Mouse (Mus musculus): ENCODE results near the gene Fam49a.

Fam49a gene

DNA sequence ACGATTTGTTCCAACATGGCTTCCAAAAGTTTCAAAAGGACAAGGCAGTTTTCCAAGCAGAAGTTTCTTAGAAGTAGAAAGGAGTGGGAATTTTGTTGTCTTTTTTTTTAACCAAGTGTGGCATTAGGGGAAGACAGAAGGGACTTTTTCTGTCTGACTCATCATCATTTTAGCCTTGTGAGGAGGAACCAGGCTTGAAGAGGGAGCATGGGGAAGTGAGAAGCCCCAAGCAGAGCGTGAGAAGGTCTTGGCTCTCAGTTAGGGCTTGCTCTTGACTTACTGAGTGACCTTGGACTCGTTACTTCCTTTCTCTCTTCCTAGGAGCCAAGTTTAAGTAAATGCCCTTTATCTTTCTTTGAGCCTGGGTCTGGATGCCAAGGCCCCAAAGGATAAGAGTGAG is 8.6 kb downstream of the Fam49a start:
- no peak for DNase-seq (ENCODE audit: low read depth, low spot score)

GRCm38 (mm10) chr12:12274115-12274514 is 12.2 kb downstream of the Fam49a start:
- DNase-seq (ENCODE audit: low read depth, low spot score), result peak; percentile 46

GRCm38 (mm10) chr12:12275124-12275779 is 13.3 kb downstream of the Fam49a start:
- no peak for DNase-seq (ENCODE audit: low read depth, low spot score)

DNA sequence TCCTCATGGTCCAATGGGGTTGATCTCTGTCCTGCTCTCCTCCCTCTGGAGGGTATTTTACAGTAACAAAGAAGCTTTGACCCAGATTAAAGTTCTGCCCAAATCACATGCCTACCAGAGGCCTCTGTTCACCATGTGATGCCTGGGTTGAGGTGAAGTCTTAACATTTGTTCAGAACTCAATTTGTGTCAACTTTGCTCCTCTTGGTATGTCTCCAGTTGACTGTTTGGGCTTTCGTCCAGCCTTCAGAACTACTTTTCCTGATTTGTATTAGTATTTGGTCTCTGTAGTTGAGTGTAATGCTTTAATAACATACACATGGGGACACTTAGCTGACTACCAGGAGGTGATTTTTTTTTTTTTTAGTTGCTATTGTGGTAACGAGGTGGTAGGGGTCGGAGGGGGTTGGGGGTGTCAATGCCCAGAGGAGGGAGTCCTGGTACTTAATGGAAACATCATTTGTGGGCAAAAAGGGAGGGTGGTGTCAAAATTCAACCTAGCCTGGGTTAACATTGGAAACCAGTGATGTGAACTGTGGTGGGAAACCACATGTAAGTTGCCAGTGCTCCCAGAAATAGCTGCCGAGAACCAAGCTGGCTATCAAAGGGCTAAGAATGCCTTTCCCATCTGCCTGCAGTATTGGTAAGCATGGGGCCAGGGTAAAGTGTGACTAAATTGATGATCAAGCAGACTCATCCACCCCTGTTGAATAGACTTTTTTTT is 16.0 kb downstream of the Fam49a start:
- DNase-seq (ENCODE audit: low read depth, low spot score), result no peak

DNA sequence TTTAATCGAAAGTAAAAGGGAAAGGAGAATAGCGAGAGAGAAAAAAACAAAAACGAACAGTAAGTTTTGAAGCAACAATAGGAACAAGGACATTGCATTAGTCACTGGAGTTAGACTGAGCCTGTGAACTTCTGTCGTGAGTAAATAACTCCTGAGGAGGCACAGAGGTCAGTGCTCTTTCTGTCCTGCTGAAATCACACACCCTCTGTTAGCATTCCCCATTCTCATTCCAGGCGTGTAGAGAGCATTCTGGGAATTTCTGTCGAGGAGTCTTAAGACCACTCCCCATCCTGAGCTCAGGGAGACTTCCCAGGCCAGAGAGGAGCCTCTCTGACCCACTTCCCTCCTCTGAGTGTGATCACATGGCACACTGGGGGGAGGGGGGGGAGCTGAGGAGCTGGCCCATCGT is 16.5 kb downstream of the Fam49a start:
- DNase-seq (ENCODE audit: low read depth, low spot score), result peak; percentile 96

GRCm38 (mm10) chr12:12283702-12284288 is 21.9 kb downstream of the Fam49a start:
- no peak for DNase-seq (ENCODE audit: low read depth, low spot score)

DNA sequence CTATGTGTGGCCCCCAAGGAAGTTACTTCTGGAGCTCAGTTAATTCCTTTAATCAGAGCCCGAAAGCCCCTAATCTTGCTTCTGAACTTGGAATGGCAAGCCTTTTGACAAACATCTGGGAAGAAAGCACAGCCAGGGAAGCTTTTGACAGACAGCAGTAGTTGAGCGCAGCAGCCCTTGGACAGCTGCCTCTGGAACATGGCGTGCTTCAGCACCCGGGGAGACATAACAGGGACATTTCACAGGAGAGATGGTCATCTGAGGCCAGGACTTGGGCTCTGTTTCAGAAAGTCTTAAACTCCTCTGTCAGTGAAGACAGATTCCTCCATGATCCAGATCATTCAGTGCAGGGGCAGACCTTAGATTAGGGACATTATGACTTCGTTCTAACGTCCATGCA is 22.6 kb downstream of the Fam49a start:
- no peak for DNase-seq (ENCODE audit: low read depth, low spot score)

DNA sequence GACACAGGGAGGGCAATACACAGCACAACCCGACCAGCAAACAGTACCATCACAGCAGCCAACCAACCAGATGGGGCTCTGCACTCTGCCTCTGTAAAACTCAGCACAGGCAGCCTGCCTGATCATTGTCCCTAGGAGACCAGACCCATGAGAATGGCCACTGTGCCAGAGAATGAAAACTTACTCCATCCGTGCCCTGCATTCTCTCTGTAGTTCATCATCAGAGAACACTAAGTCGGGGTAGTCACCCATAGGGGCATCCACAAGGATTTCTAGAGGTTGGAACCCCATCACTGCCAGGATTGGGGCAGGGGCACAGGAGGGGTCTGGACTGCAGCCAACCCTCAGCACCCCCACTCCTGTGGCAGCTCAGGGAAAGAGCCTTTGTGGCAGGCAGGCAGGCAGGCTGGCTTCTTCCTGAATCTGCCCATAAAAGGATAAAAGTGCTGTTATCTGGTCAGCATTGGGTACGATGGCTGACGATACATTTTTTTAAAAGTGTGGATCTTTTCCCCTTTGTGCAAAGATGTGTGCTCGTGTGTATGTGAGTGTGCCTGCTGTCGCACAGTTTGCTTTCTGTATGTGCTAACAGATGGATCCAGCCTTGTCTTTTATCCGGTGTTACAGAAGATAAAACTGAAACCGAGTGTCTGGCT is 25.3 kb downstream of the Fam49a start:
- no peak for DNase-seq (ENCODE audit: low read depth, low spot score)

DNA sequence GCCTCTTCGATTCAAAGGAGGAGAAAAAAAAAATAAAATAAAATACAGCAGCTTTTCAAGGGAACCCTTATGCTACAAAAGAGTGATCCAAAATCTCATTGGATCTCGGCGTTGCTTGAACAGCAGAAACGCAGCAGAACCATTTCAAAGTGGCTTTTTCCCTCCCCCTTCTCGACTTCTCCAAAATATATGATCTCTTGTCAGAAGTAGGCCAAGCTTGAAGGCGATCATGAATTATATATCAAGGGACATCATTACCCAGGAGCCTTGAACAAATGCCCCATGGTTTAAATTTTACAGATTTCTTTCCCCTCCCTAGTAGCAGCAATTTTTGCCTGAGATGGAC is 25.8 kb downstream of the Fam49a start:
- no peak for DNase-seq (ENCODE audit: low read depth, low spot score)

- DNase-seq (ENCODE audit: low read depth, low spot score), result no peak
Measured at GRCm38 (mm10) chr12:12288586-12288985, 26.6 kb downstream of the Fam49a start.

DNA sequence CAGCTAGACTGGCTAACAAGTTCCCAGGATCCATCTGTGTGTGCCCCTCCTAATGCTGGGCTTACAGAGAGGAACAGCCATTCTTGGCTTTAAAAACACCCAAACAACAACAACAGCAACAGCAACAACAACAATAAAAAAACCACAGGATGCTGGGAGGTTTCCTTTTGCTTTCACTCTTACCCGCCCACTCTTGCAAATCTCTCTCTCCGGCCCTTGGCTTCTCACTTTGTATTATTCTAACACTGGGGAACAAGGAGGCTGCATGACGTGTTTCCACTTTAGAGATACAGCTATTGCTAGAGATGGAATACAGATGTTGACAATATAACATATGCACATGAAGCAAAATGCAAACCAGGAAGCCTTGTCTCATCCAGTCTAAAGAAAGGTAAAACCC is 27.7 kb downstream of the Fam49a start:
- no peak for DNase-seq (ENCODE audit: low read depth, low spot score)

- DNase-seq (ENCODE audit: low read depth, low spot score), result no peak
Measured at GRCm38 (mm10) chr12:12292043-12292618, 30.2 kb downstream of the Fam49a start.

DNA sequence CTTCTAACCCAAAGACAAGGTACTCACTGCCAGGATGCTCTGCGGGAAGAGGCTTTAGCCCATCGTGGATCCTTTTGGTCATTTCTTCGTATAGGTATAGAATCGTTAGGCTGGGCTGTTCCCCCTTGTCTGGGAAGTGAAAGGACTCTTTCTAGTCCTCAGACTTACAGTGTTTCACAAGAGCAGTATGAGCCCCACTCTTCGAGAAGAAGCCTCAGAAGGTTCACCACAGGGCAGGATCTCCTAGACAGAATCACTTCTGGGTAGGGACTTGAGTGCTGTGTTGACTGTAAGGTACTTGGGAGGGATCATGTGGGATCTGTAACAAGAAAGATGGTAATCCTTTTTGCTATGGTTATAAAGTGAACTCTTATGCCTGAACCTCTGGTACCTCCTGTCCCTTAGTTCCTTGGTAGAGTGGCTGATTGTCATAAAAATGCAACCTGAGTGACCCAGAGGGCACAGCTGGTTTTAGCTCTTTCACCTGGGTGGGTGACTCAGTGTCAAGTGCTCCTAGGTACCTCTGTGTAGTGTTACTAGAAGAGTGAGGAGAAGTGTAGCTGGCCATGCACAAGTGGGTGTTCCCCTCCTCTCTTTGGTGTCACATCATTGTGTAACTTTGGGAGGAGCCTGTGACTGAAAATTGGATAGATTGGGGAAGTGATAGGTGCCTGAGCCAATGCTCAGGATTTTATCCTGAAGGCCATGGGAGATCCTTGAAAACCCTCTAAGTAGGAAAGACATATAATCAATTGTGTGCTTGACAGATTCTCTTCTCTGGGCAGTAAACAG is 32.6 kb downstream of the Fam49a start:
- DNase-seq (ENCODE audit: low read depth, low spot score), result no peak

DNA sequence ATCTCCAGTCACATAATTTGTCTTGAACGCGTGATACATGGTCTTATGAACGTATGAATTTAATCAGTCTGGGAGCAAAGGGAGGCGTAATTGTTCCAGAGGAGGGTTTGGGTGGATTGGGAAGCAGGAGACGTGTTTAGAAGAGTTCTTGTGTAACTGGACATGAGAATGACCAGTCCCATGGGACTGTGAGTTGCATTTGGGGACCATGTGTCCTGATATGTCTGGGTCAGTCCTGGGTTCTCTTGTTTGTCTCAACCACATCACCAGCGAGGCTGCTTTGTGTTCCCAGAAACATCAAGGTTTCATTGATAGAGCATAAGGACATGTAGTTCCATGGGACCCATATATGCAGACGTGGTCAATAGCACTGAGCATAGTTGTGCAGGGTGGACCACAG is 36.5 kb downstream of the Fam49a start:
- DNase-seq (ENCODE audit: low read depth, low spot score), result no peak

GRCm38 (mm10) chr12:12299303-12299702 is 37.4 kb downstream of the Fam49a start:
- DNase-seq (ENCODE audit: low read depth, low spot score), result no peak

DNA sequence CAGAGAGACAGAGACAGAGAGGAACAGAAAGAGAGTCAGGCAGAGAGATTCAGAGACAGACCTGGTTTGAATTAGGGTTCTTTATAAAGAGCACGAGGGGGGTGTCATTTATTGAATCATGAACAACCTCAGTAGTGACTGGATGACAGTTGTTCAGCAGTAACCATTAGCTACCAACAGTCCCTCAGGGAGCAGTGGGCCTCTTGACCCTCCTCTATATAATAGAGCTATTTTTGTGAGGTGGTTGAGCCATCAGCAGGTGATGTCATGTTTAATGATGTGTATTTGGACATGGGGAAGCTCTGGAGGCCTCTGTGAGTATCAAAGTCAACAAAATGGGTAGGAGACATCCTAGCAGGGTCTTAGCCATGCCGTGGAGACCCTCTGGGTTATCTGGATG is 39.2 kb downstream of the Fam49a start:
- DNase-seq (ENCODE audit: low read depth, low spot score), result no peak

- no peak for DNase-seq (ENCODE audit: low read depth, low spot score)
Measured at GRCm38 (mm10) chr12:12301815-12302214, 39.9 kb downstream of the Fam49a start.

GRCm38 (mm10) chr12:12306214-12306613 is 44.3 kb downstream of the Fam49a start:
- no peak for DNase-seq (ENCODE audit: low read depth, low spot score)

DNA sequence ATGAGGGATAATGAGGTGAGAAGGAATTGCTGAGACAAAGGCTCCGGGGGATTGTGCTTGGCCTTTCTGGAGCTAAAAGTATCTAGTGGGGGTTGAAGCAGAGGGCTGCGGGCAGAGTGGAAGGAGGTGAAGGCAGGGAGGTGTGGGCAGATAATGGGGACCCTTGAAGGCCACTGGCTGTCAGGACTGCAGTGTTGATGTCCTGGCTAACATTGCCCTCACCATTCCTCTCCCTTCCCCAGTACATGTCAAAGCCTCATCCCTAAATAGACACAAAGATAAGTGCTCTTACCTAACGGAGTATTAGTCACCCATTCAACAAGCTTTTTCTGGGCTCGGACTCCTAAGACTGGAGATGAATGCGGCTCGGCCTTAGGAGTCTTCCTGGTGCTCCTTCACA is 44.9 kb downstream of the Fam49a start:
- no peak for DNase-seq (ENCODE audit: low read depth, low spot score)

GRCm38 (mm10) chr12:12307245-12307644 is 45.3 kb downstream of the Fam49a start:
- no peak for DNase-seq (ENCODE audit: low read depth, low spot score)

DNA sequence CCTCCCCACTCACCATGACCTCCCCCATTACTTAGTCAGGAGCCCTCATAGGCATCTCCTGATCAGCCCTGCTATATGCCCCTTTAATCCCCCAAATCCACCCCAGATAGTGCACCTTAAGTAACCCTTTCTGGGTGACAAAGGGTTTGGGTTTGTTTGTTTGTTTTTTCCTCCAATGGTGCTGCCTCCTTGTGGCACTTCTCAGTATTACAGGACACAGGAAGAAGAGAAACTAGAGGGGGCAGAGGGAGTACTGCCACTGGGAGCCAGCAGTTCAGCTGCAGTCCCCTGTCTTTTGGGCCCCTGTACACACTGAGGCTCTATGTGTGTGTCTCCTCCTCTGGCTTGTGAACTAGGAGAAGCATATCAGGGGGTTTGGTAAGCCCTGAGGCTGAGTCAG is 51.5 kb downstream of the Fam49a start:
- DNase-seq (ENCODE audit: low read depth, low spot score), result peak; percentile 74

All from ZHBTc4 (cell line).